Mouse (Mus musculus) retina, postnatal 1 day (tissue): Measurements from ENCODE around the gene Phf21a.
"Not testable (repeated sequence)": the region's sequence is repeated elsewhere in the genome, so short reads cannot be mapped to it uniquely, and the experiment has no call there.

Experiments used
- DNase-seq: peaks from one replicate; pipeline ENCODE4 v3.0.0-alpha.2; 2012

The Phf21a gene

DNA sequence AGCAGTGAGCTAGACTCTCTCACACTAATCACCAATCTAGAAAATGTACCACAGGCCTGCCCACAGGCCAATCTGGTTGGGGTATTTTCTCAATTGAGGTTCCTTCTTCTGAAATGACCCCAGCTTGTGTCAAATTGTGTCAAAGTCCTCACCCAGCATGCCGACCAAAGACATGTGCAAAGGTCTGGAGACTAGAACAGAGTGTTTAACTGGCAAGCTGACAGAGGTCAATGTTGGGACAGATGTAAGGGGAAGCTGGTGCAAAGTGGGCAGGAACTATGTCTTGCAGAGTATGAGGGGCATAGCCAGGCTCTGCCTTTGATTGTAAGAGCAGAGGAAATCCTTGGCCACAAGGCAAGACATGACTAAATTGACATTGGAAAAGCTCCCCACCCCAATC lies 7.2 kb upstream of the Phf21a start:
- DNase-seq: no peak

DNA sequence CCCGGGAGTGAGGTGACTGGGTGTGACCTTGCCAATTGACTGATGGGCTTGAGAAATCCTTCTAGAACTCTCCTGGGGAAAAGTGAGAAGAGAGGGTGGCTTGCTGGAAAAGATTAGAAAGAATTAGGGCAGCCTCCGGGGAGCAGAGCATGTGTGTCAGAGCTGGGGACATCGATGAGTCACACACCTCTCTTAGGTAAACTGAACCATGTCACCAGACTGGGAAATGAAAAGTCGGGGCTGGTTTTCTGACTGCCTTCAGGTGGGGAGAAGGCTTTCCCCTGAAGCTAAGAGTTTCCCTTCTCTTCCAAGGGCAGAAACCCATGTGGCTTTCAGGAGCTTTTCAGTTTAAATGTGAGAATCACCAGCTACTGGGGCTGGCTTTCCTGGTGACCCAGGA lies 5.9 kb upstream of the Phf21a start:
- no peak for DNase-seq

DNA sequence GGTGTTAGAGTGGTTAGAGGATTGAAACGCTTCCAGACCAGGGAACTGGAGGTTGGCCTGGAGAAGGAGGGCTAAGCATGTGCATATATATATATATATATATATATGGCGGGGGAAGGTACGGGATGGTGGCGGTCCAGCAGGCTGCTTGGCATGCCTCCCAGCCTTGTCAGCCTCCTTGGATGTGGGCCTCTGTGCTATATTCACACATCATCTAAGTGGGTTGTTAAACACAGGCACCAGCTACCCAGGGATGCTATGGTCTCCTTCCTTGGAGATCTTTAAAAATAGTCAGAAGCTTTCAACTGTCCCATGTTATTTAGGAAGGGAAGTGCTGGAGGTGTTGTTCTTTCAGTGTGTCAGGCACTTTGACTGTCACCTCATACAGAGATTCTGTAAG lies 3.1 kb upstream of the Phf21a start:
- DNase-seq: no peak

DNA sequence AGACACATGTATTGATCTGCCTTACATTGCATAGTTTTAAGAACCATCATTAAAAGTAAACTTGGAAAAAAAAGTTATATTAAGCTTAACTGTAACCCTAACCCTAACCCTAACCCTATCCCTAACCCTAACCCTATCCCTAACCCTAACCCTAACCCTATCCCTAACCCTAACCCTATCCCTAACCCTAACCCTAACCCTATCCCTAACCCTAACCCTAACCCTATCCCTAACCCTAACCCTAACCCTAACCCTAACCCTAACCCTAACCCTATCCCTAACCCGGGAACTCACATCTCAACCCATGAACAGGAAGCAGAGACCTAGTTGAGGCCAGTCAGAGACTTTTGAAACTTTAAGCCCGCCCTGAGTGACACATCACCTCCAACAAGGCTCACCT lies 586 bp downstream of the Phf21a start:
- not testable (repeated sequence) for DNase-seq

DNA sequence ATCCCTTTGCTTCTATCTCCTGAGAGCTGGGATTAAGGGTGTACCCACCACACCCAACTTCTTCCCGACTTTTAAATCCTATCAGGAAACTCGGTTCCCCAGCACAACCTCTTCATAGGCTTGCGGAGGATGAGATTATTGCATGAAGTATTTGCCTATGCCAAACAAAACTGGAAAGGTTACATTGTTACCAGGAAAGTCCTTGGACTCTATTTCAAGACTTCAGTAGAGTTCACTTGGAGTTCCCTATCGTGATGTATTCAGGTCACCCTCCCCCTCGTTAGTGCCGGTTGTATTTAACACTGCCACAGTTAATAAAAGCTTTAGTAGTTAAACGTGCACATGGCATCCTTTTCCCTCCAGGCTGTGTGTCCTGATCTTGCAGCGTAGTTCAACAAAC lies 1.2 kb downstream of the Phf21a start:
- no peak for DNase-seq

DNA sequence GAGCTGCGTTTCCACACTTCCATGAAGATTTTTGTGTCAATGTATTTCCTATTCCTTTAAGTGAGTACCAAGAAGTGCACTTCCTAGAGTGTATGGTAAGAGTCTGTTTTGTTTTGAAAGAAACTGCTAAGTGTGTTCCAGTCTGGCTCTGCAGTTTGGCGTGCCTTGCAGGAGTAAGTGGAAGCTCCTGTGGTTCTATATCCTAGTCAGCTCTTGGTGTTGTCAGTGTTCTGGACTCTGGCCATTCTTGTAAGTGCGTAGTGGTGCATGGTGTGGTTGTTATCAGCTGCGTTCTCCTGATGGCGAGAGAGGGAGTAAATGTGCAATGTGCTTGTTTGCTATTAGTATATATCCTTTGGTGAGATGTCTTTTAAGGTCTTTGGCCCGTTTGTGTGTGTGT lies 7.9 kb downstream of the Phf21a start:
- DNase-seq: no peak

DNA sequence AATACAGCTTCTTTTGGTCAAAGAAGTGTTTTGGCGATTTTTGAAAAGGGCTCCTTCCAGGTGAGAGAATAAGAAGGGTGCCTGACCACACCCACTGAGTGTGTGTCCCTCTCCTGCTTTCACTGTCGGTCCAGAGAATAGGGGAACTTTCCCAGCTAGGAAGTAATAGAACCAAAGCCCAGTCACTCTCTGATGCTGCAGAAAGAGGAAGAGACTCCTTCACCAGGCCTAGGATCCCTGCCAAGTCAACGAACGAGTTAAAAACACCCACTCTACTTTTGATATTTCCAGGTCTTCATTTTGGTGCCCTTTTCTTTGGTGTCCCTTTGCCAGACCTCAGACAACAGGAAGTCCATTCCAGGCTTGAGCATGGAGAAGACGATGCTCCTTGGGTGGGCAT lies 31.6 kb downstream of the Phf21a start:
- DNase-seq: no peak

DNA sequence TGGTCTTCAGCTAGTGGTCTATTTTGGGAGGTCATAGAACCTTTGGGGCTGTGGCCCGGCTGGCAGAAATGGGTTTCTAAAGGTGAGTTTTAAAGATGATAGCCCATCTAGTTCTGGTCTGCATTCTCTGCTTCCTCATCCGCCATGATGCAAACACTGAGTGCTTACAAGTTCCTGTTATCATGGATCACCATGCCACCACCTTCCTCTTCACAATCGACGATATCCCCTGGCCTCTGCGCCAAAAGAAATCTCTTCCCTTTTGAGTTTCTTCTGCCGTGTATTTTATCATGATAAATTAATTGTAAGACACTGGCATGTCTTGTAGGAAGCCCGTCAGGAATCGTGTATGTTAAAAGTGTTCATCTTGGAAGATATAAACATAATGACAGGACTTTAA lies 32.4 kb downstream of the Phf21a start:
- DNase-seq: no peak

DNA sequence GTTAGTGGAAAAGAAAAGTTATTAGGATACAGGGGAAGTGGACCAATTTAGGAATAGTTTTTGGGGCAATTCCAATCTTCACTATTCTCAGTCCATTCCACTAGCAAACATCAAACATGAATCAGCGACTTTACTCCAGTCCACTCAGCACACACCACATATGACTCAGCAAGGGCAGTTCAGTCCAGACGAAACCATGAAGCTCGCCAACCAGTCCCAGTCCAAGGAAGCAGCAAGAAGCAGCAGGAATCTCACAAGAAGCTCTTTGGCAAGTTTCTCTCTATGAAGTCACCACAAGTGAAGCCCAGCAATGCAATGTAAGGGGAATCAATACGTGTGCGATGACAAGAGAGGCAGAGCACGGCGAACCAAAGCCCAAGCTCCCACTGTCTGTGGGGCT lies 37.2 kb downstream of the Phf21a start:
- DNase-seq: no peak

DNA sequence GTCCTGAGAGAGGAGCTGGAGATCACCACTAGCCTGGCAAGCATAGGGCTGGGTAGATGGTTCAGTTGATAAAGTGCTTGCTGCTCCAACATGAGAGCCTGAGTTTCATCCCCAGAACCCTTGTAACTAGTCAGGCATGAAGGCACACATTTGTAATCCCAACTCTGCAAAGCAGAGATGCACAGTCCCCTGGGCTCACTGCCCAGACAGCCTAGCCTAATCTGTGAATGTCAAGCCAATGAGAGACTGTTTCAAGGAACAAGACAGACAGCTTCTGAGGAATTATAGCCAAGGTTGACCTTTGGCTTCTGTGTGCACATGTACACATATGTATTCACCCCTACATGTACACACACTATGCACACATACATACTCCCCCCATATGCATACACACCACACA lies 45.8 kb downstream of the Phf21a start:
- DNase-seq: no peak

DNA sequence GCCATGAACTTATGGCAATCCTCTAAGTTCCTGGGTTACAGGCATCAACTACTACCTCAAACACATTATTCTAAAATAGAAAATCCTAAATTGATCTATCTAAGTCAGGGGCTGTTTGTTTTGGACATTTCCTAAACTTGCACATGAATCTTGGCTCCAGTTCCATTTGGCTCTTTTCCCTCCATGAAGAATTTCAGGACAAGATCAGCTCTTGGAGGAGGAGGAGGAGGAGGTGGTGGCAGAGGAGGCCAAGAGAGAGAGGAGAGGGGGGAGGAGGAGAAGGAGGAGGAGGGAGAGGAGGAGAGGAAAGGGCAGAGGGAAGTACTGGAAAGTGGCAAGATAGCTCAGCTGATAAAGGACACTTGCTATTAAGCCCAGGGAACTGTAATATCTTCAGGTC lies 46.4 kb downstream of the Phf21a start:
- DNase-seq: no peak

DNA sequence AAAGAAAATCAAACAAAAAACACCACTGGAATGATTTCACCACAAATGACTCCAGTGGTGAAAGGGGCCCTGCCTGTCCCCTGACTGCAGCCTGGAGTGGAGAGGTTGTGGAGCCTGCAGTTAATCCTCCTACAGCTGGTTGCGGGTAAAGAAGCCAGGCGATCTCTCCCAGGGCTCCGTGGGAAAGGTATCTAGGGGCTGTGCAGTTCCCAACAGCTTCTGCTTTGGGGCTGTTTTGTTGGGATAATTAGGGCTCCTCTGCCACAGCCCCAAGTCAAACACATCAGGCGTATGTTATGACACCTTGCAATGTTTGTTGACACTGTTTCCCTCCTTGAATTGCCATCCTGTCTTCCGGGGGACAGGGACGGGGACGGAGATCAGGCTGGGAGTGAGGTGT lies 47.5 kb downstream of the Phf21a start:
- peak; percentile 13 for DNase-seq

DNA sequence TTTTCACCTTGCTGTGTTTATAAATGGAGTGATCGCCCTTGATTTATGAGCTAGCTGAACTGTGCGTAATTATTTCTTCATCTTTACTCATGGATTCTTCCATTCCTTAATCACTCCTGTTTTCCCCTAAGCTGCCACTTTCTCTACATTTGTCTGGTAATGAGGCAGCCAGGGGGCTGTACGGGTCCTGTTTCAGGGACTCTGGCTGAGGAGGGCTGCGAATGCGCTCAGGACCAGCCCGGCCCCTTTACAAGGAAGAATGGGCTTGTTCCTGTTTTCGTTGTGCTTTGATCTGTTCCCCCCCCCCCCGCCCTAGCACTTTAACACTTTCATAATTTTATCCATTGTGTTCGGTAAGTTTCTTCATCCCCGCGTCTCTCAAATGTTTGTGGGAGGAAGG lies 48.2 kb downstream of the Phf21a start:
- peak; percentile 11 for DNase-seq

DNA sequence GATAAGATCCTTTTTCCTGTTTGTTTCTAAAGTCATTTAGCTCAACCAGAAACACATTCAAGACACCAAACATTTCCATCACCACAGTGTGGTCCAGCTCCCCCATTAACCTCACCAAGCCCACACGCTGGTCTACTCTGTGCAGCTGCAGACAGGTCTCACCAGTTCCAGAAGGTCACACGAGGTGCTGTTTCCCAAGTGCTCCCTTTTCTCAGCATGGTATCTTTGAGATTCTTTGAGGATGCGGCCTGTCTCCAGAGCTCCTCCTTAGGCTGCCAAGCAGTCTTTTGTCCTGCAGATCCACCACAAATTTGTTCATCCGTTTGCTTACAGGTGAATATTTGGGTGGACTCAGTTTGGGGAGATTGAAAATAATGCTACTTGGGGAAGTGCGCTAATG lies 51.0 kb downstream of the Phf21a start:
- DNase-seq: no peak

DNA sequence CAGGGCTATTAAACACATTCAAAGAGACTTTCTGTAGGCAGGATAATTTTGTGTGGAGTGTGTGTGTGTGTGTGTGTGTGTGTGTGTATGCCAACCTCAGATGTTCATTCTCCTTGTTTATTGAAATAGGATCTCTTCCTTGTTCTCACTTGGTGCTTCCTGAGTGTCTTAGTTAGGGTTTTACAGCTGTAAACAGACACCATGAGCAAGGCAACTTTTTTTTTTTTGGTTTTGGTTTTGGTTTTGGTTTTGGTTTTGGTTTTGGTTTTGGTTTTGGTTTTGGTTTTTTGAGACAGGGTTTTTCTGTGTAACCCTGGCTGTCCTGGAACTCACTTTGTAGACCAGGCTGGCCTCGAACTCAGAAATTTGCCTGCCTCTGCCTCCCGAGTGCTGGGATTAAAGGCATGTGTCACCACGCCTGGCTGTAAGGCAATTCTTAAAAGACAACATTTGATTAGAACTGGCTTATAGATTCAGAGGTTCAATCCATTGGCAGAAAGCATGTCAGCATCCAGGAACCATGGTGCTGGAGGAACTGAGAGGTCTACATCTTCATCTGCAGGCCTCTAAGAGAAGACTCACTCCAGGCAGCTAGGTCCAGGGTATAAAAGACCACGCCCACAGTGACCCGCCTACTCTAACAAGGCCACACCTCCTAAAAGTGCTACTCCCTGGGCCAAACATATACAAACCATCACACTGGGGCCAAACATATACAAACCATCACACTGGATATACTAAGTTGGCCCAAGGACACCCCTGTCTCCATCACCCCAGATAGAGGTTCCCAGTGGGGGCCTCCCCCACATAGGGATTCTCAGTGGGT lies 55.2 kb downstream of the Phf21a start:
- not testable (repeated sequence) for DNase-seq

DNA sequence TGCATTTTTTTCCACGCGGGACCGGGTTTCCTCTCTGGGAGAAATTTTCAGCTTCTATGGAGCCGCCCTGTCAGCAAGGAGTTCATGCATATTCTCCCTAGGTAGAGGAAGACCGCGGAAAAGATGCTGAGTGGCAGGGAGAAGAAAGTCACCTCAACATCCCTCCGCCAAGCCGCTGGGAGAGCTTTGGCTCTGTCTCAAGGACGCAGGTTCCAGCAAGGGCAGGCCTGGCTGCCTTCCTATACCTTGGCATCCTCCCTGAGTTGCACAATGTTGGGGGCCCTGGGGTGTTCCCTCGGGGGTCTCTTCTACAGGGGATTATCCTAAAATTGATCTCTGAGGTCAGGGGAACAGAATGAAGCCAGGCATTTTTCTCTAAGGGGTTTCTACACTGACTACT lies 71.4 kb downstream of the Phf21a start:
- DNase-seq: no peak

DNA sequence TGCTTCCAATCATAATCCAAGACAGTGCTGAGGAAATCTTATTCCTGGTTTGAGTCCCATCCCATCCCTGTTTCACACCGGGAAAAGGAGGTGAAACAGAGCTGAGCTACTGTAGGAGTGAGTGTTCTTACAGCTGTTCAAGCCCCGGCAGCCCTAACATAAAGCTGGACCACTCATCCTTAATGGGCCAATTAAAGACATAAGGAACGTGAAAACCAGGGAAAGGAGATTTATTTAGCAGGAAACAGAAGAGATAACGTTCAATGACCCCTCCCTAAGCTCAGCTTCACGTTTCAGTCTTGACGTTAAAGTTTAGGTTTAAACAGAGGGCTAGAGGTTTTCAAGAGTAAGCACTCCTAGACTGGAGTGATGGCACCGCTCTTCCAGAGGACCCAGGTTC lies 74.0 kb downstream of the Phf21a start:
- DNase-seq: no peak

DNA sequence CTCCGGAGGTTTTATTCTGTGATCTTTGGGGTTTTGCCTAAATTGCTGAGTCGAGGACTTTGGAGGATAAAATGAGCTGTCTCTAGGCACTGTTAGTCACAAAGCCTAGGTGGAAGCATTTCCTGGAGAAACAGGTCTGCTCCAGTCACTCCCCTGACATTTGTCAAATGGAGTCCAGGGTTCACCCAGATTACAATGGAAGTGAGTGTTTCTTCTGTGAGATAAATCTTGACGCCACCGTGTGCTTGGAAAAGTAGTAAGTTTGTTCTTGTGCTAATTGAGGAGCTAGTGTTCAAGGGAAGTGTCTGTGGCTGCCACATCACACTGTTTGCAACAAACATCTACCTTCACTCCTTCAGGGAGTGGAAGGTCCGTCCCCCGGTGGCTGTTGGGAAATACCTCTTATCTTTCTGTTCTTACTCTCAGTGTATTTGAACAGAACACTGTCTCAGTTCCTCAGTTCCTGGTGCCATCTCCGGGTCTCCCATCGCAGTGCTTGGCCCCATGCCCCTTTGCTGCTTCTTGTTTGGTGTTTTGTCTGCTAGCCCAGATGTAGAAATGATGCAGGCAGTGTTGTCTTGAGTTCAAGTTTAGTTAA lies 78.2 kb downstream of the Phf21a start:
- DNase-seq: no peak

DNA sequence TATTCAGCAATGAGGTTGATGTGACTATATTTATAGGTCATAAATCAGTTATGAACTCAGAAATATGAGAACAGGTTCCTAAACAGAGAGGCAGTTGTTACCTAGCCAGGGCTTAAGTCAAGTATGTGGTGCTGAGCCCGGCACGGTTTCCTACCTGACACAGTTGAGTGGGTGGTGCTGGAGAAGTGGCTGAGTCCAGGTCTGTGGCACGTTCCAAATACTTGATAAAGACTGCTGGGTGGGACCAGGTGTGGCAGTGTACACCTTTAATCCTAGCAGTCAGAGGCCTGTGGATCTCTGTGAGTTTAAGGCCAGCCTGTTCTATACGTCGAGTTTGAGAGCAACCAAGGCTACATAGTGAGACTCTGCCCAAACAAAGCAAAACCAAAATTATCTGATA lies 79.4 kb downstream of the Phf21a start:
- no peak for DNase-seq

DNA sequence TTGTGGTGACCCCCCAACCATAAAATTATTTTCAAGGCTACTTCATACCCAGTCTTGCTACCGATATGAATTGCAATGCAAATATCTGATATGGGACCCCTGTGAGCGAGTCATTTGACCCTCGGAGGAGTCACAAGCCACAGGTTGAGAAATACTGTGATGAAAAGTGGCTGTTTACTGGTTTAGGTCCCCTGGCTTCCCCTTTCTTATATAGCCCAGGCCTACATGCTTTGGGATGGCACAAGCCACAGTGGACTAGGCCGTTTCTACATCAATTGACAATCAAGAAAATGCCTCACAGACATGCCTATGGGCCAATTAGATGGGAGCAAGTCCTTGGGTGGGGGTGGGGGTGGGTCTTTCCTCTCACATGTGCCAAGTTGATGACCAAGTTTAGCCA lies 80.3 kb downstream of the Phf21a start:
- DNase-seq: no peak

DNA sequence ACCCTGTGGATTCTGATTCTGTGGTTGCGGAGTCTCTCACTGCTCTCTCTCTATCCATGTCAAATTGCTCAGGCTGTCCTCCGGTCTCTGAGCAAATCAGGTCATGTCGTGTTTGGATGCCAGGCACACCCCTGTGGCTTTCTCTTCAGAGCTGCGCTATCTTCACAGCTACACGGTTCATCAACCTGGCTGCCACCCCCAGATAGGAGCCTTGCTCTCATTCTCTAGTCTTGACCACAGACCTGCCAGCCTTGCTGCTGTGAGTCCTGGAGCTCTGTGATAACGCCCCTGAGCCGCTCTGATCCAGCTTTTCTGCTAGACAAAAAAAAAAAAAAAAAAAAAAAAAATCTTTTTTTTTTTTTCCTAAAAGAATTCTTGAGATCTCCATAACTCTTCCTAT lies 81.3 kb downstream of the Phf21a start:
- DNase-seq: peak; percentile 27

DNA sequence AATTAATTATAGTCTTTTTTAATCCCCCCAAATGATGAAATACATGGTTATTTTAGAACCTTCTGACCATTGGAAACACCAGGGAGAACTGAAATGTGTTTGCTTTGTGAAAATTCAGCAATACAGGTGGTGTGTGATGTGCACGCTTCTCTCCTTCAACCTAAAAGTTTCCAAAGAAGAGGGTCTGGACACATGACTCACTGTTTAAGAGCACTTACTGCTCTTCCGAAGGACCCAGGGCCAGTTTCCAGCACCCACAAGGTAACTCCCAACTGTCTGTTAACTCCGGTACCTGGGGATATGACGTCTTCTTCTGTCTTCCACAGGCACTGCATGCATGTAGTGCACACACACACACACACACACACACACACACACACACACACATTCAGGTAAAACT lies 82.1 kb downstream of the Phf21a start:
- no peak for DNase-seq

DNA sequence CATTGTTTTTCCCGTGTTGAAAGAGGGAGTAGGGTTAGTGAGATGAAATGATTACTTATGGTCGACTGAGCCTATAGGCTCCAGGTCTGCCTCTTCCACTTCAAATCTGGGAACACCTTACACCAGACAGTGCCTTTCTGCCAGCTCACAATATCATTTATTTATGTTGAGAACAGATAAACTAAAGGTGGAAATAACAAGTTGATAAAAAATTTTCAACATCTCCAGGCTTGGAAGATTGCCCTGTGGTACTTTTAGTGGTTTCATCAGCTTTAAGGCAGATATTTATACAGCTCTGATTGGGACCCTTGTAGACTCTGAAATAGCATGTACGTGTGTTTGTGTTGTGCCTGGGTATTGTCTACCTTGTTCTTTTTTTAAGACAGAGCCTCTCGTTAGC lies 83.4 kb downstream of the Phf21a start:
- DNase-seq: no peak

DNA sequence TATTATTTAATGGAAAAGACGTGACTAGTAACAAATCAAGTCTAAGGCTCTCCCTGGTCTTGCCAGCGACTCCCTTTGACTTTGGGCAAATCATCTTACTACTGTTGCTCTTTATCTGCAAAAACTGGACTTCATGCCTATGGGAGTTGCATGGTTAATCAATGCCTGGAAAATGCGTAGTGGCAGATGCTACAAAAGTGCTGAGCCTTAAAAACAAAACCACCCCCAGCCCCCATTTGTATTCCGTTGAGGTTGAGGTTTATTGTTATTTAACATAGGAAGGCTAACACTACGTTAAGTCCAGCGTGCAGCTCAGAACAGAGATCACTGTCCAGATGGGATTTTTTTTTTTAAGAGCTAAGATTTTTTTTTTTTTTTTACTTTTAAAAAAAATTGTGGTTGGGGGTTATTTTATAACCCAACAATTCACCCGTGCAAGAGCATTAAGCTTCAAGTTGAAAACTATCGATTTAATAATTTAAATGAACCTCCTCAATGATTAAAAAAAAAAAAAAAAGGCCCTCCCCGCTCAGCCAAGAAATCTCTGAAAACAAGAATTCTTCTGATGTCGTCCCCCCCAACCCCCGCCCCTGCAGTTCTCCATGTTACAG lies 89.3 kb downstream of the Phf21a start:
- peak; percentile 13 for DNase-seq
